Mouse (Mus musculus) CH12.LX (cell line): Measurements from ENCODE around the gene Sh2d6. TPM values are rescaled to one million over a fixed set of nuclear protein-coding genes. Genes with fewer than 3 reads are reported as not detected.

ENCODE experiments used
- DNase-seq: peaks from one replicate; pipeline ENCODE4 v3.0.0-alpha.2; 2013; ENCODE audit errors: extremely low read depth
- H3K27ac ChIP-seq: 2 replicates; pipeline ENCODE4 v1.5.1; 2012; ENCODE audit warnings: low read depth, mild to moderate bottlenecking, control low read depth, moderate library complexity; ENCODE audit not compliant: insufficient read depth
- H3K27me3 ChIP-seq: replicated peaks from 2 replicates; pipeline ENCODE3; 2012; ENCODE audit warnings: inconsistent platforms
- H3K36me3 ChIP-seq, 2 experiments: replicated peaks in 1 of 2; 2 replicates each; pipeline versions ENCODE3 to v1.6.1; 2012; ENCODE audit warnings: inconsistent platforms in 1 of 2, low read length in 1 of 2, mild to moderate bottlenecking in 1 of 2, mixed read lengths in 1 of 2, moderate library complexity in 1 of 2; ENCODE audit not compliant: control insufficient read depth in 1 of 2, insufficient read depth in 1 of 2
- H3K4me1 ChIP-seq, 2 experiments: 2 replicates each; pipeline ENCODE4 v1.6.1; 2012; ENCODE audit warnings: inconsistent platforms in 1 of 2, moderate library complexity in 1 of 2; ENCODE audit not compliant: insufficient read depth in 2 of 2, control insufficient read depth in 1 of 2
- H3K4me2 ChIP-seq: 2 replicates; pipeline ENCODE4 v1.6.1; 2012; ENCODE audit warnings: low read depth, mild to moderate bottlenecking, control low read depth; ENCODE audit not compliant: poor library complexity, insufficient read depth, severe bottlenecking
- H3K4me3 ChIP-seq, 3 experiments: fragments of 150-350 bp in 1 of 3; sonication (generic) in 1 of 3; replicated peaks in 1 of 3; 2 replicates each; pipeline versions ENCODE3 to v1.5.1; 2011 to 2012; ENCODE audit warnings: low read depth in 2 of 3, low read length in 2 of 3, mild to moderate bottlenecking in 2 of 3, moderate library complexity in 2 of 3, control low read depth in 1 of 3, improper control_type of control experiment in 1 of 3, inconsistent platforms in 1 of 3, mixed read lengths in 1 of 3; ENCODE audit not compliant: poor library complexity in 1 of 3
- H3K79me2 ChIP-seq: replicated peaks from 2 replicates; pipeline ENCODE4 v1.6.1; 2012; ENCODE audit warnings: mild to moderate bottlenecking, moderate library complexity; ENCODE audit not compliant: control insufficient read depth, poor library complexity, insufficient read depth, severe bottlenecking; ENCODE audit errors: extremely low read depth
- H3K9ac ChIP-seq: 2 replicates; pipeline ENCODE4 v1.6.1; 2012; ENCODE audit warnings: low read depth, mild to moderate bottlenecking, control low read depth, moderate library complexity; ENCODE audit not compliant: insufficient read depth
- H3K9me3 ChIP-seq: replicated peaks from 2 replicates; pipeline ENCODE3; 2012; ENCODE audit warnings: low read length, inconsistent platforms, mixed read lengths
- BHLHE40 ChIP-seq: IDR thresholded peaks from 2 replicates; pipeline ENCODE4 v1.6.1; 2011; ENCODE audit warnings: mild to moderate bottlenecking, low read depth, low read length, improper control_type of control experiment
- CHD1 ChIP-seq: IDR thresholded peaks from 2 replicates; pipeline ENCODE4 v1.6.1; 2012; ENCODE audit warnings: low read depth, low read length, improper control_type of control experiment, inconsistent platforms
- E2F4 ChIP-seq: IDR thresholded peaks from 2 replicates; pipeline ENCODE4 v1.6.1; 2011; ENCODE audit warnings: low read depth, low read length, improper control_type of control experiment; ENCODE audit not compliant: insufficient replicate concordance
- ELF1 ChIP-seq: IDR thresholded peaks from 2 replicates; pipeline ENCODE4 v1.6.1; 2014; ENCODE audit warnings: low read depth, mild to moderate bottlenecking, inconsistent platforms, low read length, improper control_type of control experiment
- IRF4 ChIP-seq: IDR thresholded peaks from 2 replicates; pipeline ENCODE4 v1.6.1; 2014; ENCODE audit warnings: low read depth, mild to moderate bottlenecking, inconsistent platforms, low read length, improper control_type of control experiment
- JUN ChIP-seq: IDR thresholded peaks from 2 replicates; pipeline ENCODE4 v1.6.1; 2011; ENCODE audit warnings: low read depth, mild to moderate bottlenecking, low read length, improper control_type of control experiment, moderate library complexity; ENCODE audit not compliant: insufficient read depth
- JUND ChIP-seq: conservative IDR thresholded peaks from 2 replicates; pipeline ENCODE4 v1.6.1; 2011; ENCODE audit warnings: low read depth, low read length, improper control_type of control experiment
- MAFK ChIP-seq: IDR thresholded peaks from 2 replicates; pipeline ENCODE4 v1.6.1; 2011; ENCODE audit warnings: low read length, improper control_type of control experiment; ENCODE audit not compliant: insufficient replicate concordance
- MAX ChIP-seq: IDR thresholded peaks from 2 replicates; pipeline ENCODE4 v1.6.1; 2011; ENCODE audit warnings: low read length, improper control_type of control experiment
- MEF2A ChIP-seq: IDR thresholded peaks from 2 replicates; pipeline ENCODE4 v1.6.1; 2014; ENCODE audit warnings: low read depth, mild to moderate bottlenecking, inconsistent platforms, low read length, improper control_type of control experiment, borderline replicate concordance
- MYC ChIP-seq: IDR thresholded peaks from 2 replicates; pipeline ENCODE4 v1.6.1; 2011; ENCODE audit warnings: low read depth, mild to moderate bottlenecking, improper control_type of control experiment, low read length
- NELFE ChIP-seq: IDR thresholded peaks from 2 replicates; pipeline ENCODE4 v1.6.1; 2011; ENCODE audit warnings: low read depth, low read length, improper control_type of control experiment
- PAX5 ChIP-seq: IDR thresholded peaks from 2 replicates; pipeline ENCODE4 v1.6.1; 2012; ENCODE audit warnings: low read length, inconsistent platforms, mixed read lengths
- RAD21 ChIP-seq: IDR thresholded peaks from 2 replicates; pipeline ENCODE4 v1.6.1; 2011; ENCODE audit warnings: low read depth, mild to moderate bottlenecking, low read length, improper control_type of control experiment, moderate library complexity
- RCOR1 ChIP-seq: conservative IDR thresholded peaks from 2 replicates; pipeline ENCODE4 v1.6.1; 2012; ENCODE audit warnings: low read depth, mild to moderate bottlenecking, inconsistent platforms, low read length, improper control_type of control experiment
- SIN3A ChIP-seq: IDR thresholded peaks from 2 replicates; pipeline ENCODE4 v1.6.1; 2012; ENCODE audit warnings: low read length, improper control_type of control experiment, inconsistent platforms
- SMC3 ChIP-seq: IDR thresholded peaks from 2 replicates; pipeline ENCODE4 v1.6.1; 2011; ENCODE audit warnings: low read depth, low read length, improper control_type of control experiment
- TBP ChIP-seq: conservative IDR thresholded peaks from 2 replicates; pipeline ENCODE4 v1.6.1; 2011; ENCODE audit warnings: low read depth, low read length, improper control_type of control experiment
- UBTF ChIP-seq: IDR thresholded peaks from 2 replicates; pipeline ENCODE4 v1.6.1; 2012; ENCODE audit warnings: low read depth, mild to moderate bottlenecking, inconsistent platforms, low read length, improper control_type of control experiment, moderate library complexity
- USF1 ChIP-seq: IDR thresholded peaks from 2 replicates; pipeline ENCODE4 v1.6.1; 2014; ENCODE audit warnings: low read depth, mild to moderate bottlenecking, inconsistent platforms, low read length, improper control_type of control experiment
- ZMIZ1 ChIP-seq: IDR thresholded peaks from 2 replicates; pipeline ENCODE4 v1.6.1; 2012; ENCODE audit warnings: low read depth, mild to moderate bottlenecking, inconsistent platforms, low read length, improper control_type of control experiment
- dilution Hi-C: fragments of 300-500 bp; cut with MboI; formaldehyde crosslinking; loops from 2 replicates; pipeline ENCODE4 v1.14.3; 2020; ENCODE audit warnings: low sequenced_read_pairs; ENCODE audit not compliant: extremely low pct_unique_long_range_greater_than_20kb, extremely low pct_ligation_motif_present
- in situ Hi-C: fragments of 300-500 bp; cut with MboI; formaldehyde crosslinking; loops from 3 replicates; pipeline ENCODE4 v1.14.3; 2019; ENCODE audit warnings: low sequenced_read_pairs, low pct_ligation_motif_present, low pct_unique_long_range_greater_than_20kb, mixed read lengths
- polyA plus RNA-seq: library from polyadenylated mRNA; unstranded; fragments of >175 nt; gene quantifications from 2 replicates; pipeline ENCODE4 v1.2.1, GENCODE M21; 2012; ENCODE audit warnings: low read depth; ENCODE audit not compliant: insufficient read length
- total RNA-seq, 2 experiments: library from RNA; depleted of rRNA; stranded (reverse); fragments of 300-350 nt in 1 of 2; fragments of >200 nt in 1 of 2; gene quantifications; 2 replicates each; pipeline ENCODE4 v1.2.3; 2012 to 2014

Sh2d6 gene
- total and polyA plus RNA-seq, 3 experiments = 0.78 to 4.9 (median 1.7) TPM

GRCm38 (mm10) chr6:72475221-72475985, 46.1 kb downstream of the Sh2d6 start:
- no peak overlapping the region for H3K9ac ChIP-seq
- H3K4me1 ChIP-seq = peaks cover 3 to 6% of the 10 kb centered on the region in 2 experiments; a peak in 3 of 4 replicates
- no peak overlapping the region for H3K27ac ChIP-seq
- H3K79me2 ChIP-seq = no peaks in the 10 kb centered on the region
- DNase-seq = no peak
- in situ Hi-C loops (no loop called here), dilution Hi-C loops (no loop called here)
- no peaks in the 10 kb centered on the region for H3K36me3 ChIP-seq
- no peak for TF ChIP-seq MAFK
- TF ChIP-seq JUND = no peak
- TF ChIP-seq E2F4 = no peak
- TF ChIP-seq UBTF = no peak
- TF ChIP-seq PAX5 = no peak
- no peak for TF ChIP-seq RAD21
- no peak for TF ChIP-seq CHD1
- no peak for TF ChIP-seq ELF1
- no peak for TF ChIP-seq BHLHE40
- TF ChIP-seq NELFE = no peak
- H3K4me2 ChIP-seq = no peak overlapping the region
- no peaks in the 10 kb centered on the region for H3K27me3 ChIP-seq
- H3K4me3 ChIP-seq = no peak overlapping the region
- no peaks in the 10 kb centered on the region for H3K9me3 ChIP-seq

- in situ Hi-C loops (no loop called here), dilution Hi-C loops (no loop called here)
- H3K36me3 ChIP-seq = no peaks in the 10 kb centered on the region
- no peak for DNase-seq
- H3K27me3 ChIP-seq = no peaks in the 10 kb centered on the region
- no peak overlapping the region for H3K9ac ChIP-seq
- no peak overlapping the region for H3K4me2 ChIP-seq
- H3K9me3 ChIP-seq = no peaks in the 10 kb centered on the region
- no peak overlapping the region for H3K4me3 ChIP-seq
- no peak for TF ChIP-seq NELFE
- TF ChIP-seq RCOR1 = no peak
- no peak for TF ChIP-seq USF1
- no peak for TF ChIP-seq MAFK
- no peak for TF ChIP-seq MYC
- no peak for TF ChIP-seq SMC3
- TF ChIP-seq TBP = no peak
- no peak for TF ChIP-seq ZMIZ1
- TF ChIP-seq SIN3A = no peak
- TF ChIP-seq MEF2A = no peak
- TF ChIP-seq MAX = no peak
- no peak for TF ChIP-seq JUN
- no peak for TF ChIP-seq IRF4
- TF ChIP-seq ELF1 = no peak
- H3K4me1 ChIP-seq = peaks cover 3 to 12% of the 10 kb centered on the region in 2 experiments
- no peak overlapping the region for H3K27ac ChIP-seq
- no peaks in the 10 kb centered on the region for H3K79me2 ChIP-seq
These were observed 48.1 kb downstream of the Sh2d6 start for GRCm38 (mm10) chr6:72473264-72474041.
